Mouse (Mus musculus) liver, adult (tissue): Measurements from ENCODE around the gene Ryr3.

Experiments used
- GATA4 ChIP-seq: IDR thresholded peaks from 2 replicates; pipeline ENCODE4 v1.6.1; 2014; ENCODE audit warnings: mild to moderate bottlenecking, low read length; ENCODE audit not compliant: insufficient replicate concordance

Ryr3 gene

DNA sequence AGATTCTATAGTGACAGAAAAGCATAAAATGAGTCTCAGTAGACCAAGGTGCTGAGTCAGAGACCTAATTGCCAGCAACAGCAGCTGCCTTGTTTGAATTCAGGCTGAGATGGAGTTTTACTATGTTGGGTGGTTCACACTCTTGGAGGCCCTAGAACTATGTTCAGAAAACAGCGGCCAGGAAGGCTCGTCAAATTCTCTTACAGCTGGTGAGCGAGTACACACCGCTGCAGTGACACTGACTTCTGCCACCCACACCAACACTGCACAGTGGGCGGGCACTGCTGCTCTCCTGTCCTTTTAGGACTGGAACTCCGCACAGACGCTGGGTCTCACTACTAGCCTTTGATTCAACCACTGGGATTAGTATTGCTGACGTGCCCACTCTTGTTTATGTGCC is 614.4 kb downstream of the Ryr3 start:
- TF ChIP-seq GATA4 = no peak

DNA sequence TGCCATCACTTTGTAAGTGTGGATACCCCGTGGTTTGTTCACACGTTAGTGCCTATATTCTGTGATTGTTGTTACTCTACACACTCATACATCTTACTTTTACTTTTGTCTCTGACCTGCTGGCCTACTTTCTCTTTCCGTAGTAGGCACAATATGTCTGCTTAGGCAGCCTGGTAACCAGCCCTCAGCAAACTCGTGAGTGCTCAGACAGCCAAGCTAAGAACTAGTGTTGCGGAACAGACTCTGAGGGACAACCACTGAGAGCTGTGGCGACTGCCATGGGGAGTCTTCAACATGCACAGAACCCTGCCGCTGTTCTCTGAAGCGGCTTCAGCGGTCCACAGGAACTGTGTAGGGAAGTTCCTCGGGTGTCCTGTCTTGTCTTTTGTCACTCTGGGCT is 616.7 kb downstream of the Ryr3 start:
- TF ChIP-seq GATA4 = no peak

DNA sequence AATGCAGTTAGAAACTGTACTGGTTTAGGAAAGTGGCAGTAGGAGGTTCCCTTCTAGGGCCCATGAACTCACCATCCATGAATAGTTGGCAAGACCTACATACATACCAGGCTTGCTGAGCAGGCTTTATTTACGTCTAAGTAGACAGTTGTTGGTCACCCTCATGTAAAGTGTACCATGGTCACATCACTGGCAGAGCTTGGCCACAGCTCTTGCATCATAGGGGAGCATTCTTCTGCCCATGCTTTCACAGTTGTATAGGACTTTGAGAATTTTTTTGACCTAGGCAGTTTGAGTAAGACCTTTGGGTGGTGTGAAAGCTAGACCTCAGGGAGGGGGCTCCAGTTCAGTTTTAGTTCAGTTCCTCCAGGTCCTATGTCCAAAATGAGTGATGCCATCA is 619.8 kb downstream of the Ryr3 start:
- TF ChIP-seq GATA4 = no peak

DNA sequence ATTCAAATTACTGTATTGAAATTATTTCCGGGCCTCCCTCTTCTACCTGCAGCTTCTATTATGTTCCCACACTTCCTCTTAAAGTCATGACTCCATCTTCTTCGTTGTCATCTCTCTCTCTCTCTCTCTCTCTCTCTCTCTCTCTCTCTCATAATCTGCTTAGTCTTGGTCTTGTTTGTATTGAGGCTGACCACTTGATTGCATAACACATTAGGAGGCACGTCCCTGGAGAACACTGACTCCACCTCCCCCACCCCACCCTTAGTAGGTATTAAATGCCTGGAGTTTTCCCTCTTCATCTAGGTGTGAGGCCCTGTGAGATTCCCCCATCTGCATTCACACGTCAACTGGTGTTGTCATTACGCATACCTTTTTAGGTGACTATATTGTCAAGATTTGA is 620.5 kb downstream of the Ryr3 start:
- TF ChIP-seq GATA4 = no peak

DNA sequence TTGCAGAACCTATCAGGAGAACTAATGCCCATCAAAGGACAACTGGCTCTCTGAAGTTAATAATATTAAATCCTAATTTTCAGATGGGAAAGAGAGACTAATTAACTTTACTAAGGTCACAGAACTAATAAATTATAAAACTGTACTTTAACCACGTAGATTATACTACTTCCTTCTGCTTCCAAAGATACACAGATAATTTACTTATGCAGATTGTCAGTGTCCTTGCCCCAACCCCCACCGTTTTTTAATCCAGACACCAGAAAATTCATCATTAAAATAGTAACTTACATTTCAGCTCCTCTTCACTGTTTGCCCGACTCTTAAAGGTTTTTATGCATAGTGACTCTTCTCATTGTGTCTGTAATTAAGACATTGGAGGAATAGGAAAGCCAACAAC is 621.1 kb downstream of the Ryr3 start:
- no peak for TF ChIP-seq GATA4

DNA sequence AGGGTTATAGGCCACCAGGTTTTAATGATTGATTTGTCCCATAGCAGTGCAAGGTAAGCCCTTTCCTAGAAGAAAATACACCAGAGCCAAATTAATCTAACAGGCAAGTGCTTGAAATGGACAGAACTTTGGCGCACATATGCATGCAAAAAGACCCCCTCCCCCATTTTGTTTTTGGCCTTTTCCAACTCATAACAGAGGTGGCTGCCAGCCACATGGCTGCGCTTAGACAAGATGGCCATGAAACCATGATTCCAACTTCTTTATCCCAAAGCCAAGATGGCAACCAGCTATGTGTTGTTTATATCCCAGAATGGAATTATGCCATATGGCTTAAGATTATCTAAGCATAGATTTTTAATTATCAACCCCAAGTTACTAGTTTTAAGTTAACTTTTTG is 623.1 kb downstream of the Ryr3 start:
- TF ChIP-seq GATA4 = no peak

DNA sequence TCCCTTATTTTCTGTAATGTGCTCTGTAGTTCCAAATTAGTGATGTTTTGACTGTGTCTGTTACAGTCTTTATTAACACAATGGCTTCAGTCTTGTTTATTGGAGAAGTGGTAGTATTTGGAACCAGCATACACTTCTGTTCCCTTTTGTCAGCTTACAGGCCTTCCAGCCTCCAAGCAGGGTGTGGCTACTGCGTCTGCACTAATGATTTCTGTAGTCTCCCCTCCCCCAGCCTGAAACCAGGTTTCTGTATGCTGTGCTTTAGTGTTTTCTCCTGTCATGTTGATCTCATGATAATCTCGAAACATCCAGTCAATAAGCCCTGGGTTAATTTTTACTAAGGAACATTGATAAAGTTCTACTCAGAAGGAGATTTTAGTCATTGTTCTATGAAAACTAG is 623.6 kb downstream of the Ryr3 start:
- TF ChIP-seq GATA4 = no peak

DNA sequence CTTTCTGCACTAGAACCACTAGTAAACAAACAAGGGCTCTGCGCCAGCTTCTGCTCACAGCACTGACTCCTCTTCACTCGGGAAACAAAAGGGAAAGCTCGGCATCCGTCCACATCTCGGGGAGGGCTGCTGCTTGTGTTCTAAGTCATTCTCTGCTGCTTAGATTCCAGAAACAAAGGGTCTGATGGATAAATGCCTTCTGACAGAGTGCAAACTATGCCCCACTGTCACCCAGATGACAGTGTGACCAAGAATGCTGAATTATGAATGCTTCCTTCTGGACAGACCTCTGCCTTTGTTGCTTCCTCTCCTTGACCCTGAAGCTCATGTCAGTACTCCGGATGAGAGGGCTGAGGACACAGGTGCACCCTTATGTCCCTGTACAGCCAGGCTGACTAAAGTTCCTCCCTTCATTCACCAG is 625.4 kb downstream of the Ryr3 start:
- TF ChIP-seq GATA4 = no peak

DNA sequence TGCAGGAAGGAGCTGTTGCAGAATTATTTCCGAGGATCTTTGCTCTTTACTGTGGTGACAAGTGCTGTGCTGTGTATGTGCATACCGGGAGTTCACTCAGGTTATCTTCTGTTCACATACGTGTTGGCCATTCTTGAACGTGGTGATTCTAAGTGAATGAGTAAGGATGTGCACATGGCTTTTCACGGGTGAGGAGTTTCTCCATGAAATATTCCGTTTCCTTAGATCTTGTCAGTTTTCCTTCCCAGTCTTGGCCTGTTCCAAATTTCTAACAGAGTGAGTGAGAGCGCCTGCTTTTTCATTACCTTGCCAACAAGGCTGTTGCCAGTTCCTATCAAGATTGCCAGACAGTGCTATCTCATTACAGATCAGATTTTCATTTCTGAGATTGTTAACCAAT is 625.9 kb downstream of the Ryr3 start:
- no peak for TF ChIP-seq GATA4
